Mouse (Mus musculus): Measurements from ENCODE around the gene Ppfia4.
"Not testable (repeated sequence)": the region's sequence is repeated elsewhere in the genome, so short reads cannot be mapped to it uniquely, and the experiment has no call there.

Gene Ppfia4

DNA sequence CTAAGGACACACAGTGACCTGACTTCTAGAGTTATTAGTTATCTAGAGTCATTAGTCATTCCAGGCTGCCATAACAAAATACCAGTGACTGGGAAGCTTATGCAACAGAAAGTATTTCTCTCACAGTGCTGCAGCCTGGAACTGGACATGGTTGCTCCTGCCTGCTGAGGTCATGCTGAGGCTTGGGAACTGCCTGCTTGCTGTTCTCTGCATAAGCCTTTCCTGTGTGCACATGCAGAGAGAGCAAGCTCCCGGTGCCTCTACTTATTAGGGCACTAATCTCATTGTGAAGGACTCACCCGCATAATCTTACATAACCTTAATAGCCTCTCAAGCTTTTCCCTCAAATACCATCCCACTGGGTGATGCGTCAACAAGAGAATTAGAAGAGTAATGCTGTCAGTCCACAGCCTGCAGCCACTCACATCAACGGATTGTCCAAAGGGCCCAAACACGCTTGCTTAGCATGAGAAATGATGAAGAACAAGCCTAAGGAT is 59.9 kb downstream of the Ppfia4 start:
- no peak for DNase-seq (ENCODE audit: low spot score)

DNA sequence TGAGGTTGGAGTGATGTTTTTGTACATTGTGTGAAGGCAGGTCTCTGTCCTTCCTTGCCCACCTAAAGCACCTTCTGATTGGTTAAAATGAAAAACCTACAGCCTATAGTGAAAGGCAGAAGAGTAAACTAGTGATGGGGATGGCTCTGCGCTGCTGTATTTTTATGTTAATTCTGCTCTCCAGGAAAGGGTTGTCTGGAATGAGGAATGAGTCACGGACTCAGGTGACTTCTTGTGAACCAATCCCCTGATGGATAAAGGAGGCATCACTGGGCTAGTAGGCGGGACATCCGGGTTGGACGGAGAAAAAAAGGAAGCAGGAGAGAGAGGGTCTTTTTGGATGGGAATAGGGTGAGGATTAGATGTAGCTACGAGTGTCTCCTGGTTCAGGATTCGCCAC is 62.7 kb downstream of the Ppfia4 start:
- DNase-seq (ENCODE audit: low spot score) = no peak

DNA sequence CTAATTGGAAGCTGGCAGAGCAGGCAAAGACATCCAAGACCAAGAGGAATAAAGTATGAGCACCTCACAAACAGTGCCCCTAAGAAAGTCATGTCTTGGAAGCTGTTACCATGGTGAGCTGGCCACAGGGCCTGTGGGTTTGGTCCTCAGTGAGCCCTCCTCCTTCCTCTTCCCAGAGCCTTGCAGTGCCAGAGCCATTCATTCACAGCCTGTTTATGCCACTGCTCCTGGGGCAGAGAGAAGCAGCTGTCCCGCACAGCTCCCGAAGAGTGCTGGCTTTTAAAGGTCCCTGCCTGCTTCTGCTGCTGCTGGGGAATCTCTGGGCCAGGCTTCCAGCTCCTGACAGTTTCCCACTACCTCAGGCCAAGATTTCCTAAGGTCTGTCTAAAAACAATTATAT is 66.9 kb downstream of the Ppfia4 start:
- DNase-seq (ENCODE audit: low spot score) = no peak

DNA sequence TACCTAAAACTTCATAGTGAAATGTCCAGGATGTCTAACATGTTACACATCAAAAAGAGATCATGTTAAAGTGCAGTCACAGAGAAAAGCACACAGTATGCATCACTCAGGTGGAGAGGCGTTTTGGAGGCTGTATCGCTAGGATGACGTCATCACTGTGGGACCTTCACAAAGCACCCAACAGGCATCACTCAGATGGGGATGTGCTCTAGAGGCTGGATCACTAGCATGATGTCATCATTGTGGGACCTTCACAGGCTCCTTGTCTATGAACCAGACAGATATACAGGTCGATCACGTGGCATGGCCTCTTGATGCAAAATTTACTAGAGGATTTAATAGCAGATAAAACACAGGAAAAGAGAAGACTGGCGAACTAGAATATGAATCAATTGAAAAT is 68.4 kb downstream of the Ppfia4 start:
- no peak for DNase-seq (ENCODE audit: low spot score)

DNA sequence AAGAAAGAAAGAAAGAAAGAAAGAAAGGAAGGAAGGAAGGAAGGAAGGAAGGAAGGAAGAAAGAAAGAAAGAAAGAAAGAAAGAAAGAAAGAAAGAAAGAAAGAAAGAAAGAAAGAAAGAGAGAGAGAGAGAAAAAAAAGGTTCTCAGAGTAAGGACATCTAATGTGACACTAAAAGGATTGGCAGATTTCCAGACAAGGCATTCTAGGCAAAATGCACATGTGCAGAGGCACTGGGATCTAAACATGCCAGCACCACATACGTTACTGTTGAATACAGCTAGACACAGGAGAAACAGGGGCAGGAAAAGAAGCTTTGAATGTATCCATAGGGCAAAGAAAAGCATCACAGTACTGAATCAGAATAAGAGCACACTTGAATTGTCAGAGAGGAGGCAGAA is 83.0 kb downstream of the Ppfia4 start:
- DNase-seq (ENCODE audit: low spot score) = not testable (repeated sequence)

All from ovary, postnatal 14 days (tissue).